Mouse (Mus musculus) neutrophil, adult 5-6 weeks (primary cell): ENCODE measurements at regions not wholly inside any gene's neighbourhood (a gene's known extent, or its start where the extent isn't known, plus 50 kb on each side); places are given as distances from the start of the nearest gene placed in this dataset.

Source experiments
- ATAC-seq: fragments of 151-379, 151-347 bp; 2 replicates; pipeline ENCODE4 v1.8.0; 2017; ENCODE audit warnings: mild to moderate bottlenecking, moderate TSS enrichment; ENCODE audit not compliant: insufficient number of reproducible peaks, poor library complexity, low FRiP score, severe bottlenecking; ENCODE audit errors: extremely low read depth

DNA sequence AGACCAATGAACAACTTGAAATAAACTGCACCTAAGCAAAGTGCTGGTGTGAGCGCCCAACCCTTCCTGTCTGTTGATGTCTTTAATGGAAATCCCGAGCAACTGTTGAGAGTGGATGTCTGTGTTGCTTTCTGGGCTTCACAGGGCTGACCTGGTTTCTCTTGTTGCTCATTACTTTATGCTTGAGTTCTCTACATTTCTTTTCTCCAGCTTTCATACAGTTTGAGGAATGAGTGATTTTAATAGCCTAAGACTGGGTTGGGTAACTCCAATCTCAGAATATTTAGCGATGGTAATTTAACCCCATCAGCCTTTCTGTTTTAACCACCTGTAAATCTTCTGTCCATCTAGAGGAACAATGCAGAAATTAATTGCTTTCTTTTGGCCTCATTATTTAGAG, 890.2 kb upstream of the Sel1l start:
- ATAC-seq, result no peak

DNA sequence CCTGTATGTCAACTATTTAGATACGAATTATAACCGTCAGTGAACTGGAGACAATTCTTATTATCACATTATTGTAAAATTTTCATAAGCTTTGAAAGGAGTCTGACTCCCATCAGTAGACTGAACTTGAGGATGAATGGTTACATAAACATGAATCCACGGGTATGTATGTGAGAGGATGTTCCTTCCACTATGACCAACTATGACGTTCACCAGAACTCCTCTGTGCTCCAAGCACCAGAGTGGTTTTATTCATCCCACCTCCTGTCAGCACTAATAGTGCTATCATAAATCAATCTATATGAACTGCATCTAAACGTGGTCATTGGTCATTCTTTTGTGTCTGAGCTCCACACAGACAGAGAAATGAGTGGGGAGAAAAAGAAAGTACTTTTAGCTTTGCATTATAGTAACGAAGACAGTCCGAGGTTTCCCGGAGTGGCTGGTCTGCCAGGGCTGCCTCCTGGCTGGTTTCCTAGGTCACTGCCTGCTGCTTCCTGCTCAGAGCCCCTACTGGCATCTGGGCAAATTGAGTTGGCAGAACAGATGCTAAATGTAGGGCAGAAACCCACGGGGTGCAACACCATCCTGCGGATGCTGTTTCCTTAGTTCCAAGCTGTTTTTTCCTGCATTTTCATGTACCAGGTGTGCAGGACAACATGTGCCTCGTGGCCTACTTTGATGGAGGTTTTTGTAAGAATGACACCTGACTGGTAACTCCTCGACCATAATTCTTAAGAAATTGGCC, 888.8 kb upstream of the Sel1l start:
- no peak for ATAC-seq

DNA sequence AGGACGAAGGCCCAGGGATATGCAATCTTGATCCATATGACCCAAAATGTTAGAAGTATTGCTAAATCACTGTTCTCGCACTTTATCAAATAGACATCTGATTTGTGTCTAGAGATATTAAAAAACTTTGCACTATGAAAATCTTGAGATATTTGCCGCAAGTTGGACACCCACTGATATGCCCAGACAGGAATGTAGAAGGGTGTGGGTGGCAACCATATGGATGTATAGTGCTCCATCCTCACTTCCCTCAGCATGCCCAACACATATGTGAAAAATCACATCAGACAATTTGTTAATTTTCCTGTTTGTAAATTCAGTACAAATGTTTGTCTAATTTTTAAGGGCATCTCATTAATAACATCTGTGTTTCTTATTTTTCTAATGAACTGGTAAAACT, 874.1 kb upstream of the Sel1l start:
- ATAC-seq, result no peak

DNA sequence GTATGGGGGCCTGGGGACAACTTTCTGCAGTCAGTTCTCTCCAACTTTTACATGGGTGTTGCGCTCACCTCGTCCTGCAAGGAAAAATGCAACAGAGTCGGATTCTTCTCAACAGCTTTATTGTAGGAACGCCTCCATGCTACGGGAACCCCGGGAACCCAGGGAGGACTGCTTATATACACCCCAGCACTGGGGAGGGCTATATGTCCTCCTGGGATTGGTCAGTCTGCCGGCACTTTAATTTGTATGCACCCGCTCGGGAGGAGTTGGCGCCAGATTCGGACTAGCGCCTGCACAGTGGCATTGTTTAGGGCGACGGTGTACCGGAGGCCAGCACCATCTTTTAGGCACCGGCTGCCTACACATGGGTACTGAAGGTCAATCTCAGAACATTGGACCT, 864.5 kb upstream of the Sel1l start:
- ATAC-seq, result no peak

DNA sequence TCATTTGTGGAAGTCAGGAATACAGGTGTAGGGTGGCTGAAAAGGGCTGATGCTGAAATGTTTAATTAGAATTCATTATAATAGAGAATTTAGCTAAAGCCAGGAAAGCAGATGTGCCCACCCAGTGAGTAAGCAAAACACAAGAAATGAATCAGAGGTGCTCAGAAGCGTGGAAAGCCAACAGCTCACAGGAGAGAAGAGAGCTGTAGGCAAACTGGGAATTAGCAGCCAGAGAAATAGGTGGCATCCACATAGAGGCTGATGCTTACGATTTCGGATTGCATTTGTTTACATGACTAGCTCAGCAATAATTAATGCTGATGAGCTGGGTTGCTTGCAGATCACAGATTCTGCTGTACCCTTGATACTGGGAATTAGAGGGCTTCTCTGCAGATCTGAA, 859.5 kb upstream of the Sel1l start:
- no peak for ATAC-seq

DNA sequence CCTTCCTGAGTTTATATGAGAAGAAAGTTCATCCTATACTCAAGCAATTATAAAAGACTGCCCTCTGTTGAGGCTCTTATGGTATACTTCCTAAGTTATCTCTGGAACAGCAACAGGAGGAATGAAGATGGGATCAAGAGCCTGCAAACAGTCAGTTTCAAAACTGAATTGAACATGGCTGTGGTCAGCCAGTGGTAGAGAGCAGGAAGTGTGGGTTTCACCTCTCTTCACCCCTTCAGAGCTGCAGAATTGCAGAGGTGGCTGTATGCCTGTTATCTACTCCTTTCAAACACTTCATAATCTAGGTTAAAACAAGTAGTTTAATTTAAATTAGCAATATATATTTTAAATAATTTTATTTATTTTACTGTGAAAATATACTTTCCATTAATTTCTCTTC, 854.8 kb upstream of the Sel1l start:
- ATAC-seq, result no peak

DNA sequence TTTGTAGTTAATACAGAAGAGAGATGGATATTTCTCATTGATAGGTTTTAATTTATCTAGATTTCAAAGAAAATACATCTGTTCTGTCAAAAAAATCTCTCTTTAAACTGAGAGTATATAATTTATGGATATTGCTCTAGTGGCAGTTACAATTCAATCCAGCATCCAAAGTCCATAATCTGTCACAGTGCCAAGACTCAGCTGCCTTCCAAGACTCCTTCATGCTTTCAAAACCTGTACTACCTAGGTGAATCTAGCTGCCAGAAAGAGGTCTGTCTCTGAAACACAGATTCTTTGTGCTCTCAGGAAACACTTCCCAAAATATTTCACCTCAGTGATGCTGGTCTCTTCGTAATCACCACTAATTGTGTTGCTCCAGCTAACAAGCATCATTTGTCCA, 844.0 kb upstream of the Sel1l start:
- no peak for ATAC-seq

DNA sequence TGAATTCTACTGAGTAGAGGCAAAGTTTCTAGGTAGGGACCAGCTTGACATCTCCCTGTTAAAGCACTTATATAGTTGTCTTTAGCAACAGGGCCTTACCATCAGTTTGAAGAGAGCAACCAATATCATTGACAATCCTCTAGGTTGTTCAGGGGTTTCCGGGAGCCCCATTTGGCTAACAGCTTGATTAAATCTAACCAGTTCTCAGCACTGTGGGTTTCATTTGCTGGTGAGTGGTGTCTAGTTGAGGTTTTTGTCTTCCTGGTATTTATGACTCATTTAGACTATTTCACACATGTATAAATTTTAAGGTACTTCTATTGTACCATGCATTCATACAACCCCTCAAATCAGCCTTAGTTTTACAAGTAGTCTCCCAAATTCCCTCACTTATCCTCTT, 823.4 kb upstream of the Sel1l start:
- ATAC-seq, result no peak

DNA sequence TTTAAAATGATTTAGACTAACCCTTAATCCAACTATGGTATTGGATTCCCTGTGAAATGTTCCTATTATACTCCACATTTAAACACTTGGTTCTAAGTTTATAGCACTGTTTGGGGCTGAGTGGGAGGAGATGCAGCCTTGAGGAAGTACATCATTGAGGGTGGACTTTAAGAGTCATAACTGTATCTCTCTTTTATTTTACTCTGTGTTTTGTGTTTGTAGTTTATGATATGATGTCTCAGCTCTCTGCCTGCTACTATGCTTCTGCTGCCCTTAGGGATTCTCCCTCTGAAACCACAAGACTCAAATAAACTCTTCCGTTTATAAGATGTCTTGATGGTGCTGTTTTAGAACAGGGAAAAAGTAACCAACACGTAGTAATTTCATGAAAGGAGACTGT, 797.7 kb upstream of the Sel1l start:
- ATAC-seq, result no peak

DNA sequence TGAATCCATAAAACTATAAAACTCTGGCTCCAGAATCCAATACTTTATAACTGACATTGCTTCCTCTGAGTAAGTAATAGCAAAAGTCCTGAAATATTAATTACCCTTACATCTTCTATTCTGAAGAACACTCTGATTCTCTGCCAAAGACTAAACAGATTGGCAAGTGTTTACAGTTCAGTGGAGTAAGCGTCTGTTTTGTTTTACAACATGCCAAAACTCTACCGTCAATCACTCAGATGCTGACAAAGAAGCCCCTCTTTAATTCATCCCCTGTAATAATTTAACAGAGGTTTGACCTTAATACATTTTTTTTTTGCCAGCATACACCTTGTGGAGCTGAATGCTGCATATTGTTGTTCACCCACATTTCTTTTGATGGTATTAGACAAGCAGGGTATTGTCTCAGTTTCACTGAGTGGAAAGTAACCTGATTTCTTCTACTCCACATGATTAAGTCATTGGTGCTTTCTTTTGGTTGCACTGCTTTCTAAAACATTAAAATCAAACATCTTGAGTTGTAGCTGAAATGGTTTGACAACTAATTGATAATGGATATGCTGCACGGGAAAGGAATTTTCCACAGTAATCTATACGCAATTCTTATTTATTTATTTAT, 796.2 kb upstream of the Sel1l start:
- no peak for ATAC-seq

DNA sequence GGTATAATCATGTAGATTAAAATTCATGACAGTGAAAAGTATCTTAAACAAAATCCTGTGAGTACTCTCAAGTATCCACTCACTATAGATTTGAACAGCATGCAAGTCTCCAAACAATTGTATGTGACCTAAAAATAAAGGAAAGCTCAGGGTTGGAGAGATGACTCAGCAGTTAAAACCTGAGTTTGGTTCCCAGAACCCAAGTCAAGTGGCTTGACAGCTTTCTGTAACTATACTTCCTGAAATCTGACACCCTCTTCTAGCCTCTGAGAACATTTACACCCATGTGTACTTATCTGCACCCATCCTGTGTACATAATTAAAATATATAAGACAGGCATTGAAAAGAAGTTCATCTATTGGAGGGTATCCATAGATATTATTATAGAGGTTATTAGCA, 770.2 kb upstream of the Sel1l start:
- ATAC-seq, result no peak

DNA sequence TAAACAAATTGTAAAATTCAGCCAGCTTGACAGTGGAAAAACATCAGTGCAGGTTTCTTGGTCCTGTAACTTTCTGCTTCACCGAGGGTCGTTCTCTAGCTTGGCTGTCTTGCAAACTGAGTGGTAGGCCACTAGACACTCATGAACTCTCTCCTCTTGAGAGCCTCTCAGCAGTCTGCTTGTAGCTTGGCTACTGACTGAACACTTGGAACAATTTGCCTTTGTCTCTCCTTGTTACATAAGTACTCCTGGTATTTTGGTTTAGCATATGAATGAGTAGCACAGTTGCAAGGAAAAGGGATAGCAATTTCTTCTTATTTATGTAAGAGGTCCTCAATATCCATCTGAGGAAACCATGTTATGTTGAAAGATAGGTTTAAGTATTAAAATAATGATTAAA, 769.6 kb upstream of the Sel1l start:
- ATAC-seq, result no peak

DNA sequence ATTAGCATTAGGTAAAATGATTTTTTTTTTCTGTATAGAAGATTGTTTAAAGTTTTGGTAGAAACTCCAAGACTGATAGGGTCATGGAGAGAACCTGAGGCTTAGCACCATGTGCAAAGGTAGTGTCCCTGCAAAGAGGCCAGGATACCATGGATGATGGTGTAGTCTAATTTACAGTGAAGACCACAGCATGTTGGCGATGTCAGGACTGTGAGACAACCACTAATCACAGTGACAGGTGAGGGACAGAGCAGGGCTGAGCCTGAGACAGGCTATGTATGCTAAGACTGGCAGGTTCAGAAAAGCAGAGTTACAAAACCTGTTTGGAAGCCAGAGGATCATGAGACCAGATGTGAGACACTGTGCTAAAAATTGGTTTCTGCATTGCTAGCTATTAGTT, 752.7 kb upstream of the Sel1l start:
- ATAC-seq, result no peak

DNA sequence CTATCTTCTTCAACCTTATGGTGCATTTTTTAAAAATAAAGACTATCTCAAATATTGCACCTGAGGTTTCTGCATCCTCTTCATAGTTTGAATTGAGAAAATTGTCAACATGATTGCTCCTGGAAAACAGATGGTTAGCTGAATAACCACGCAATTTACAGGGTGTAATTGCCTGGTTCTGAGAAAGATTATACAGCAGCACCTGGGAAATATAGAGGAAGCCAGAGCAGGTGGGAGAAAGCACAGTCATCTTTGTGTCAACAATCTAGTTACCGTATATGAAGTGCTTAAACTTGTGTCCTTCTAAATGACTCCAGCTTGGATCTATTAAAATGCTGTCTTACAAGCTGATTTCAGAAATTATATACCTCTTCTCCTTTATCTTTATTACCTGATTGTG, 740.8 kb upstream of the Sel1l start:
- no peak for ATAC-seq

DNA sequence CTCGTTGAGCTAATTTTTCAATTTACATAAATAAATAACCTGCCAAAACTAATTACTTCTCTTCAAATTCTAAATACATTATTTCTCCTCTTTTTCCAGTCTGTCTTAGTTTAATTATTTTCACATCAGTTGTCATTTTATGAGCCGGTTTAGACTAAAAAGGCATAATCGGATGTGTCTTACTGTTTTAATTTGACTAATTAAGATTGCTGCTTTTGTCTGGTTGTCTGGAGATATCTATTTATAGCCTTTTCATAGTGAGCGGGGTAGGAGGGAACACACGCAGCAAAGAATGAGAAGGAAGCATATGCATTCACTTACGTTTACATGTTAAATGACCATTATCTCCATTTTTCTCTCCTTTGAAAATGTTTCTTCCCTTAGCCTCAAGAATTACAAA, 740.3 kb upstream of the Sel1l start:
- no peak for ATAC-seq

DNA sequence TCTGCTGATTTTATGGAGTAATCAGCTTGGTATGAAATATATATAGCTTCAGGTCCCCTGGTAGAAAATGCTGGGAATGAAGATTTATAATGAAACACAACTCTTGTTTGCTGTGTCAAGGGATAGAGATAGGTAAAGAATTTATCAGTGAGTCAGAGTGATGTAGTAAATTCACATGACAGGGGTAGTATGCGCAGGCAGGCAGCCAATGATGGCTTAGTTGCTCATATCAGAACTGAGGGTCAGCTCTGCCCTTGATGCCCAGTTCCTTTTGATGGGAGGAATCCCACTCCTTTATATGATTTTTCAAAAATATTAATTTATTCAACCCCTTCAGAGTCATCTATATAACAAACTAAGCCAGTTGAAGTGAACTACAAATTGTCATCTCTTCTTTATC, 729.6 kb upstream of the Sel1l start:
- no peak for ATAC-seq
